Mouse (Mus musculus): ENCODE measurements at regions not wholly inside any gene's neighbourhood (a gene's known extent, or its start where the extent isn't known, plus 50 kb on each side); places are given as distances from the start of the nearest gene placed in this dataset.
A peak's percentile ranks its signal among the peaks of the same experiment; 100 is the strongest.

- H3K4me3 ChIP-seq (replicated peaks): 0 out of 2 replicates have a peak overlapping the region, but pooled peaks have one; percentile 5
- H3K9me3 ChIP-seq (replicated peaks): no peaks in the 10 kb centered on the region; the same call in 1 of the 2 replicates
- no peak overlapping the region for H3K27ac ChIP-seq (replicated peaks)
- 5% methylated on average over 17 of the region's 17 CpGs for WGBS
- 0 out of 2 replicates have a peak, but pooled peaks cover 11% of the 10 kb centered on the region for H3K27me3 ChIP-seq
- ATAC-seq (ENCODE audit: insufficient number of reproducible peaks, low FRiP score, low TSS enrichment, low read depth): no peak
- peaks cover 9% of the 10 kb centered on the region for H3K4me1 ChIP-seq
- no peak overlapping the region for H3K9ac ChIP-seq
- H3K4me2 ChIP-seq (replicated peaks): peak overlapping the region; percentile 21
- H3K36me3 ChIP-seq: no peaks in the 10 kb centered on the region
These were observed 155.7 kb downstream of the Gm9376 start for GRCm38 (mm10) chr14:118422351-118423001.

DNA sequence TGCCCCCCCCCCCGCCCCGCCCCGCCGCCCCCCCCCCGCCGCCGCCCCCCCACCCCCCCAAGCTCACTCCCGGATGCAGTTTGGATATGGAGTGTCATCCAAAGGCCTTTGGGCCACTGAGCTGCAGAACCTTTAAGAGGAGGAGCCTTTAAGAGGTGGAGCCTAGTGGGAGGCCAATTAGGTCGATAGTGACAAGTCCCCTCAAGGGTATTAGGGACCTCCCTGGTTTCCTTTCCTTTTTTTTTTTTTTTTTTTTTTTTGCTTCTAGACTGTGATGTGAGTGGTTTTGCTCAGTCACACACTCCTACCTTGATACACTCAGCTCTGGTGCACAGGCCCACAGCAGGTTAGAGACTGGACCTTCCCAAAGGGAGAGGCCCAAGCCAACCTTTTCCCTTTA is 156.5 kb downstream of the Gm9376 start:
- 0 out of 2 replicates have a peak, but pooled peaks cover 11% of the 10 kb centered on the region for H3K27me3 ChIP-seq
- no peaks in the 10 kb centered on the region; the same call in 1 of the 2 replicates for H3K9me3 ChIP-seq (replicated peaks)

GRCm38 (mm10) chr14:118426562-118426961 is 159.8 kb downstream of the Gm9376 start:
- WGBS: 84% methylated on average over 3 of the region's 3 CpGs
- no peak for ATAC-seq (ENCODE audit: insufficient number of reproducible peaks, low FRiP score, low TSS enrichment, low read depth)
- Histone ChIP-seq H3K27ac (replicated peaks) (no peak overlapping the region), H3K4me1 (peaks cover 9% of the 10 kb centered on the region), H3K4me3 (replicated peaks) (no peak overlapping the region), H3K9ac (no peak overlapping the region), H3K27me3 (0 out of 2 replicates have a peak, but pooled peaks cover 11% of the 10 kb centered on the region), H3K4me2 (replicated peaks) (no peak overlapping the region), H3K36me3 (no peaks in the 10 kb centered on the region), H3K9me3 (replicated peaks) (no peaks in the 10 kb centered on the region)

More for the DNA sequence above, 156.5 kb downstream of the Gm9376 start:
- H3K4me1 ChIP-seq: peaks cover 9% of the 10 kb centered on the region
- no peak overlapping the region for H3K4me2 ChIP-seq (replicated peaks)
- no peak overlapping the region for H3K4me3 ChIP-seq (replicated peaks)
- WGBS: 5% methylated on average over 9 of the region's 9 CpGs
- ATAC-seq (ENCODE audit: insufficient number of reproducible peaks, low FRiP score, low TSS enrichment, low read depth): no peak
- H3K36me3 ChIP-seq: no peaks in the 10 kb centered on the region
- H3K9ac ChIP-seq: no peak overlapping the region
- no peak overlapping the region for H3K27ac ChIP-seq (replicated peaks)

- Histone ChIP-seq H3K4me2 (replicated peaks) (no peak overlapping the region), H3K27ac (replicated peaks) (no peak overlapping the region), H3K27me3 (peaks cover 20% of the 10 kb centered on the region), H3K36me3 (no peaks in the 10 kb centered on the region), H3K4me3 (replicated peaks) (no peak overlapping the region), H3K9ac (no peak overlapping the region), H3K4me1 (no peaks in the 10 kb centered on the region), H3K9me3 (replicated peaks) (no peaks in the 10 kb centered on the region)
- 85% methylated on average over 4 of the region's 4 CpGs for WGBS
- no peak for ATAC-seq (ENCODE audit: insufficient number of reproducible peaks, low FRiP score, low TSS enrichment, low read depth)
These were observed 163.5 kb downstream of the Gm9376 start for GRCm38 (mm10) chr14:118430286-118430685.

GRCm38 (mm10) chr14:118430740-118431139 is 164.0 kb downstream of the Gm9376 start:
- Histone ChIP-seq H3K4me2 (replicated peaks) (no peak overlapping the region), H3K27ac (replicated peaks) (no peak overlapping the region), H3K4me1 (no peaks in the 10 kb centered on the region), H3K36me3 (no peaks in the 10 kb centered on the region), H3K9ac (no peak overlapping the region), H3K4me3 (replicated peaks) (no peak overlapping the region), H3K9me3 (replicated peaks) (no peaks in the 10 kb centered on the region), H3K27me3 (peaks cover 23% of the 10 kb centered on the region)
- no peak for ATAC-seq (ENCODE audit: insufficient number of reproducible peaks, low FRiP score, low TSS enrichment, low read depth)
- WGBS: 77% methylated on average over 1 of the region's 1 CpGs

GRCm38 (mm10) chr14:118431241-118431882 is 164.6 kb downstream of the Gm9376 start:
- H3K4me3 ChIP-seq (replicated peaks): no peak overlapping the region
- no peaks in the 10 kb centered on the region for H3K4me1 ChIP-seq
- 72% methylated on average over 6 of the region's 6 CpGs for WGBS
- no peak overlapping the region for H3K9ac ChIP-seq
- no peak overlapping the region for H3K4me2 ChIP-seq (replicated peaks)
- ATAC-seq (ENCODE audit: insufficient number of reproducible peaks, low FRiP score, low TSS enrichment, low read depth): no peak
- H3K9me3 ChIP-seq (replicated peaks): no peaks in the 10 kb centered on the region
- H3K27me3 ChIP-seq: peaks cover 26% of the 10 kb centered on the region
- no peak overlapping the region for H3K27ac ChIP-seq (replicated peaks)
- no peaks in the 10 kb centered on the region for H3K36me3 ChIP-seq

All from embryonic facial prominence, embryonic 15.5 days (tissue).